Mouse (Mus musculus) lung, postnatal 0 days (tissue): ENCODE results near the gene Safb2.

Source experiments
- CTCF ChIP-seq: IDR thresholded peaks from 2 replicates; pipeline ENCODE4 v1.5.1; 2016; ENCODE audit warnings: antibody characterized with exemption, mild to moderate bottlenecking
- EP300 ChIP-seq: IDR thresholded peaks from 2 replicates; pipeline ENCODE4 v1.6.1; 2016; ENCODE audit warnings: antibody characterized with exemption, mild to moderate bottlenecking, control low read depth

- TF ChIP-seq CTCF, result no peak
- TF ChIP-seq EP300, result no peak
These were observed 24.3 kb upstream of the Safb2 start for GRCm38 (mm10) chr17:56608699-56609098.
